Mouse (Mus musculus): ENCODE data around the gene Hoxc4. TPM values are rescaled to one million over a fixed set of nuclear protein-coding genes. Genes with fewer than 3 reads are reported as not detected.

The Hoxc4 gene
- polyA plus RNA-seq (2017; shearing (Covaris generic)), result not detected

DNA sequence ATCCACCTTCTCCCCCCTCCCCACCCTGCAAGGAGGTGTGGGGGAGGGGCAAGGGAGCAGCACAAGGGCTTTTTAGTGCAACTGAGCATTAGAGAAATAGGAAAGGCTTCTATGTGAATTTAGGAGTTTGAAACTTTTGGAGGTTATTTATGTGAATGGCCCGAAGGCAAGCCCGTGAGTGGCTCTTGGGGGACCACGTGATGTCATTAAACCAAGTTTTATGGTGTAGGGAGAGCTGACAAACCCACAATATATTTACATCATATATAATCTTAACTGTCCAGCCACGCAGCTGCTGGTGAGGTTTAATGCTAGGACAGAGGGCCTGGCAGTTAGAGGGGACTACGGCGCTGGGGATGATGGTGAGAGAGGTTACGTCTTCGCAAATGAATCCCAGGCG lies at the start of gene Hoxc4:
Gene Hoxc4 (plus strand): TSS at position 299 of the 400 bp plus-strand sequence.

DNA sequence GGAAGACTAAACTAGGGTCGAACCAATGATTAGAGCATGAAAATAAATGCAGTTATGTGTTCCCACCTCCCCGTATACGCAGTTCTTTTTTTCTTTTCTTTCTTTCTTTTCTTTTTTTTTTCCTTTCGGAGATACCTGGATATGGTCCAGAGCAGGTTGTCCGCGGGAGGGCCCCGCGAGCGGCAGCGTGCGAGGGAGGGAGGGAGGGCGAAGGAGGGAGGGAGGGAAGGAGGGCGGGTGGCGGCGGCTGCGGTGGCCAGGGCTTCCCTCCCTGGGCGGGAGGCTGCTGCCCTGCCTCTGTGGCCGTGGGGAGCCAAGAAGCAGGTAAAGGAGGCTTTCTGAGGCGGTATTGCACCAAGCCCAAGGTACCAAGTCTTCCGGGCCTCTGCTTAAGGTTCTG lies 42.6 kb upstream of the Hoxc4 start, which contains the start of gene Hoxc9:
Gene Hoxc9 (plus strand): TSS at position 269 of the 400 bp plus-strand sequence.

GRCm38 (mm10) chr15:102990461-102991397 lies 28.0 kb upstream of the Hoxc4 start, which contains the start of gene Hoxc8:
Gene Hoxc8 (plus strand): TSS chr15:102990607.

GRCm38 (mm10) chr15:102997939-102998355 lies 20.8 kb upstream of the Hoxc4 start, which contains the start of gene Hoxc6:
Gene Hoxc6 (plus strand): TSS chr15:102998257.

Other genes with a start within 250 kb of the Hoxc4 start
- not detected for gene Hoxc13, start 97.8 kb upstream of the Hoxc4 start, polyA plus RNA-seq (2017; shearing (Covaris generic))
- not detected for gene Hoxc12, start 82.2 kb upstream of the Hoxc4 start, polyA plus RNA-seq (2017; shearing (Covaris generic))
- not detected for gene Hoxc11, start 64.5 kb upstream of the Hoxc4 start, polyA plus RNA-seq (2017; shearing (Covaris generic))
- gene Hoxc10, start 52.1 kb upstream of the Hoxc4 start, polyA plus RNA-seq (2017; shearing (Covaris generic)), result not detected
- not detected for gene Hoxc5, start 51.5 kb upstream of the Hoxc4 start, polyA plus RNA-seq (2017; shearing (Covaris generic))
- gene Hoxc9, start 42.5 kb upstream of the Hoxc4 start, polyA plus RNA-seq (2017; shearing (Covaris generic)), result 0.08 TPM
- 0.12 TPM for gene Hoxc8, start 28.3 kb upstream of the Hoxc4 start, polyA plus RNA-seq (2017; shearing (Covaris generic))
- gene Hoxc6, start 20.7 kb upstream of the Hoxc4 start, polyA plus RNA-seq (2017; shearing (Covaris generic)), result not detected
- 9.8 TPM for gene Smug1, start 148.2 kb downstream of the Hoxc4 start, polyA plus RNA-seq (2017; shearing (Covaris generic))
- 10.6 TPM for gene Cbx5, start 220.9 kb downstream of the Hoxc4 start, polyA plus RNA-seq (2017; shearing (Covaris generic))
- gene Hnrnpa1, start 221.5 kb downstream of the Hoxc4 start, polyA plus RNA-seq (2017; shearing (Covaris generic)), result 145 TPM
- gene Nfe2, start 239.5 kb downstream of the Hoxc4 start, polyA plus RNA-seq (2017; shearing (Covaris generic)), result 0.55 TPM